Mouse (Mus musculus): Measurements from ENCODE around the gene Spaca7. TPM values are rescaled to one million over a fixed set of nuclear protein-coding genes. Genes with fewer than 3 reads are reported as not detected.
"Not testable (repeated sequence)": the region's sequence is repeated elsewhere in the genome, so short reads cannot be mapped to it uniquely, and the experiment has no call there.

The Spaca7 gene
- polyA plus RNA-seq, 1 experiment from 2014 or later: not detected

DNA sequence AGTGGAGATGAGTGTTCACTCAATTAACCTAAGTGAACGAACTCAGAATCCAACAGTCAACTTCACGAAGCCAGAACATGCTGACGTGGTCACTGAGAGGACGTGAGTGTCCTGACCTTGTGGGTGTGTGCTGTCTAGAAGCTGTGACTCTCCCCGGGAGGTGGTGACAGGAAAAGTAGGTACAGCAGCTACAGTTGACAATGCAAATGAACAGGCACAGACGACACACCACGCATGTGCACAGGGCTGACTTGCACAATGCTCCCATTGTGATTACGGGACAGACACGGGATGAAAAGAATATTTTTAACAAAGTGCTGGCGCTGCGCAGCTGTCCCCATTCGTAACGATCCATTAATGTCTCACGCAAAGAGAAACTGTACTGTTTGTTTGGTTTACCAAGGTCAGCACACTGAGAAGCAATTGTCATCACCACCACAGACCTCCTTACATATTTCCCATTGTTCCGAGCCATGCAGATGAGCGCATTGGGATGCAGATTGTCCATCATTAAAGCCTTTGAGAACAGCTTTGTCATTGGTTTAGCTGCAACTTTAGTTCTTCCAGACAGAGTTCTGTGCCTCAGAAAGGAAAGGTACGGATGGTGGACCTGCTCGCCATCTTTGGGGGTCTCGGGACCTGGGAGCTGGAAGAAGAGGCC, 6.6 kb downstream of the Spaca7 start:
- WGBS: 51% methylated on average over 19 of the region's 19 CpGs
- H3K4me1 ChIP-seq (ENCODE audit: control insufficient read depth, insufficient read depth, low read depth, low read length); H3K4me2 ChIP-seq (ENCODE audit: low read length); H3K9me3 ChIP-seq (ENCODE audit: control insufficient read depth, low read length); H3K9ac ChIP-seq (ENCODE audit: low read depth, low read length); H3K36me3 ChIP-seq (ENCODE audit: control insufficient read depth, insufficient read depth, low read length); H3K27me3 ChIP-seq (replicated peaks; ENCODE audit: control insufficient read depth, insufficient read depth, low read length); H3K4me3 ChIP-seq (ENCODE audit: low read length); H3K27ac ChIP-seq (ENCODE audit: low read depth, low read length); ATAC-seq: not testable (repeated sequence)

DNA sequence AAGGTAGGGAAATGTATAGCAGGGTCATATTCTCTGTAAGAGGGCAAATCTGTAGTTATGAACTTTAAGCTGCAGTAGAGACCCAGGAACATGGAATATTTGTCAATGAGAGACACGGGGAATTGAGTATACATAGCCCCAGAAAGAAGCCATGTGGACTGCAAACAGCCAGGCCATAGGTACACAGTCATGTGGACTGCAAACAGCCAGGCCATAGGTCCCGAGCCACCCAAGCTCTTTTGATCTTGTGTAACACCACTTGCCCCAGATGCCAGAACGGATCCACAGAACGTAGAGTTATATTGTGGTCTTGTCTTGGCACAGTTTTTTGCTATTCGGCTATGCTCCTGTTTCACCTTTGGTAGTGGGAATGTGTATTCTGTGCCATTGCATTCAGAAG, 11.0 kb downstream of the Spaca7 start:
- H3K9ac ChIP-seq (ENCODE audit: low read depth, low read length): no peak overlapping the region
- no peaks in the 10 kb centered on the region for H3K36me3 ChIP-seq (ENCODE audit: control insufficient read depth, insufficient read depth, low read length)
- WGBS: 91% methylated on average over 5 of the region's 5 CpGs
- H3K27me3 ChIP-seq (replicated peaks; ENCODE audit: control insufficient read depth, insufficient read depth, low read length): no peaks in the 10 kb centered on the region
- H3K9me3 ChIP-seq (ENCODE audit: control insufficient read depth, low read length): no peaks in the 10 kb centered on the region
- no peaks in the 10 kb centered on the region for H3K4me1 ChIP-seq (ENCODE audit: control insufficient read depth, insufficient read depth, low read depth, low read length)
- H3K27ac ChIP-seq (ENCODE audit: low read depth, low read length): no peak overlapping the region
- H3K4me2 ChIP-seq (ENCODE audit: low read length): no peak overlapping the region
- no peak for ATAC-seq
- H3K4me3 ChIP-seq (ENCODE audit: low read length): no peak overlapping the region

DNA sequence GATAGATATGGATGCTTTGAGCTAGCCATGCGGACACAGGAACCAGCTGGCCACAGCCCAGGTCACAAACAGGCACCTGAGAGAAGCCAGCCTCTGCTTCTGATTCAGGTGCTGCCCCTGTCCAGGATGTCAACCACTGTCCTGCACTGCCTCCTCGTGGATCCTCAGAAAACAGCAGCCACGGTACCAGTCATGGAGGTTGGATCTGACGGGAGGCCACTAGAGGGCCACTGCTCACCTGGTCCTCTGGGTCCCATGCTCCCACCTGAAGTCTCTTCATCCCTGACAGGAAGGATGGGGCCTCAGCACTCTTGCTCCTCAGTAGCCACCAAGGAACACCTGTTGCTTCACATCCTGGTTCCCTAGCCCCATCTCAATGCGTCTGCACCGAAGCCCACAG, 34.4 kb downstream of the Spaca7 start:
- H3K4me3 ChIP-seq (ENCODE audit: low read length): no peak overlapping the region
- H3K4me2 ChIP-seq (ENCODE audit: low read length): no peak overlapping the region
- peak; percentile 63; the same call in 1 of the 2 replicates for ATAC-seq
- no peaks in the 10 kb centered on the region for H3K9me3 ChIP-seq (ENCODE audit: control insufficient read depth, low read length)
- 26% methylated on average over 6 of the region's 6 CpGs for WGBS
- H3K27me3 ChIP-seq (replicated peaks; ENCODE audit: control insufficient read depth, insufficient read depth, low read length): no peaks in the 10 kb centered on the region; the same call in 1 of the 2 replicates
- no peak overlapping the region for H3K27ac ChIP-seq (ENCODE audit: low read depth, low read length)
- H3K9ac ChIP-seq (ENCODE audit: low read depth, low read length): no peak overlapping the region
- H3K4me1 ChIP-seq (ENCODE audit: control insufficient read depth, insufficient read depth, low read depth, low read length): no peaks in the 10 kb centered on the region
- H3K36me3 ChIP-seq (ENCODE audit: control insufficient read depth, insufficient read depth, low read length): no peaks in the 10 kb centered on the region

DNA sequence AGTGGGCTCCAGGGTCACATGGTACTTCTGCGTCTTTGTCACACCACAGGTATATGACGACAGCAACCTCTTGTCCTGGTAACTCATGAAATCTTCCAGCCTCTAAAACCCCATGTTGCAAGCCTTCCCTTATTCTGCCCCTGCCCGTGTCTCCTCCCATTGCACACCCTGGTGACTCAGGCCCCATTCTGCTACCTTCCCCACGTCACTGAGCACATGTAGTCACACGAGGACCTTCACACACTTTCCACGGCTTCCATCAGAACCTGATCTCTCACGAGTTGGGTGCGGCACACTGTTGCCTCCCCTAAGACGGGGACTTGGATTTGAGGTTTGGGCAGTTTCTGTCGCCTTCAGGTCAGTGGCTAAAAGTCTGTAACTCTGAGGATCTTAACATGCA, 36.0 kb downstream of the Spaca7 start:
- no peaks in the 10 kb centered on the region for H3K4me1 ChIP-seq (ENCODE audit: control insufficient read depth, insufficient read depth, low read depth, low read length)
- no peaks in the 10 kb centered on the region for H3K36me3 ChIP-seq (ENCODE audit: control insufficient read depth, insufficient read depth, low read length)
- H3K9ac ChIP-seq (ENCODE audit: low read depth, low read length): no peak overlapping the region
- no peaks in the 10 kb centered on the region for H3K9me3 ChIP-seq (ENCODE audit: control insufficient read depth, low read length)
- H3K4me2 ChIP-seq (ENCODE audit: low read length): no peak overlapping the region
- H3K27me3 ChIP-seq (replicated peaks; ENCODE audit: control insufficient read depth, insufficient read depth, low read length): no peaks in the 10 kb centered on the region; the same call in 1 of the 2 replicates
- ATAC-seq: no peak
- WGBS: 89% methylated on average over 10 of the region's 10 CpGs
- H3K27ac ChIP-seq (ENCODE audit: low read depth, low read length): no peak overlapping the region
- H3K4me3 ChIP-seq (ENCODE audit: low read length): no peak overlapping the region

DNA sequence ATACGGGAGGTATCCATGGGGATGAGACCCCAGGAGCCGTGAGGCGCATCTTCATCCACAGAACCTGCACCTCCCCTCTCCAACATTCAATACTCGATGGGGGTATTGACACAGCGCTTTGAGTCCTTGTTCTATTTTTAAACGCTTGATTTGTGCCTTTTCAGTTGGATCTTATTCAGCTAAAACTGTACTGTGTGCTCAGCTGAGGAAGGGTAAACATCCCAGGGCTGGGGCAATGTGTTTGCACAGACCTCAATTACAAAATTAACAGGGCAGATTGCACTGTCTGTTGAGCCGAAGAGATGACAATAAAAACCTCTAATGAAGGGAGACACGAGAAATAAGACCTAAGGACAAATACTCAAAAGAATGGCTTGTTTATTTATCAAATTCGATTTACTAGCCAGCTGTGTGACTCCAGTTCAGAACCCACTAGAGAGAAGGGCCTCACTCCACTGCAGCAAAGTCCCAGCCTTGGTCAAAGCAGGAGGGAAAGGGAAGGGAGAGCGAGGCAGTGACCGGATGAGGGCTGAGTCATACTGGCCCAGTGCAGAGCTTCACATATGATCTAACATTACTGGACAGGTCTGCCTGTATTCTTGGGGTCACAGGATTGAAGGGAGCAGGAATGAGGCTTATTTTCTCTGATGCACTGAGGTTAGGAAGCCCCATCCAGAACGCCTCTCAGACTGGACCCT, 37.1 kb downstream of the Spaca7 start:
- ATAC-seq: peak; percentile 63
- WGBS: 52% methylated on average over 12 of the region's 12 CpGs
- Histone ChIP-seq H3K27ac (ENCODE audit: low read depth, low read length) (no peak overlapping the region), H3K36me3 (ENCODE audit: control insufficient read depth, insufficient read depth, low read length) (no peaks in the 10 kb centered on the region), H3K4me2 (ENCODE audit: low read length) (no peak overlapping the region), H3K4me3 (ENCODE audit: low read length) (no peak overlapping the region), H3K9ac (ENCODE audit: low read depth, low read length) (no peak overlapping the region), H3K4me1 (ENCODE audit: control insufficient read depth, insufficient read depth, low read depth, low read length) (no peaks in the 10 kb centered on the region), H3K9me3 (ENCODE audit: control insufficient read depth, low read length) (no peaks in the 10 kb centered on the region), H3K27me3 (replicated peaks; ENCODE audit: control insufficient read depth, insufficient read depth, low read length) (no peaks in the 10 kb centered on the region; the same call in 1 of the 2 replicates)

DNA sequence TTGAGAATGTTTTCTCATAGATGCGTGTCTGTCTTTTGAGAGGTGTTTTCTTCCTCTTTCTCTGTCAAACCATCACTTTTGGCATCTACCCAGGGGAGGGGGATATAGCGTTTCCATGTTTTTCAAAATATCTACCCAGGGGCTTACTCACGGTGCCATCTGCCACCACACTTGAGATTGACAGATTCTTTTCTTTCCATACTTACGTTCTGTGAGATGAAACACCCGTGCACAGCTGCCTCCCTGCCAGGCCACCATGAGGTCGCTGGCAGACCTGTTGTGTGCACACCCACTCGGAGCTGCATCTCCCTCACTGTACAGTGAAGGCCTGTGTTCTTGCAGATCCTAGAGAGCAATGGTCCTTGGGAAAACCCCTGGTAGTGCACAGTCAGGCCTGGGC, 40.4 kb downstream of the Spaca7 start:
- 56% methylated on average over 7 of the region's 7 CpGs for WGBS

DNA sequence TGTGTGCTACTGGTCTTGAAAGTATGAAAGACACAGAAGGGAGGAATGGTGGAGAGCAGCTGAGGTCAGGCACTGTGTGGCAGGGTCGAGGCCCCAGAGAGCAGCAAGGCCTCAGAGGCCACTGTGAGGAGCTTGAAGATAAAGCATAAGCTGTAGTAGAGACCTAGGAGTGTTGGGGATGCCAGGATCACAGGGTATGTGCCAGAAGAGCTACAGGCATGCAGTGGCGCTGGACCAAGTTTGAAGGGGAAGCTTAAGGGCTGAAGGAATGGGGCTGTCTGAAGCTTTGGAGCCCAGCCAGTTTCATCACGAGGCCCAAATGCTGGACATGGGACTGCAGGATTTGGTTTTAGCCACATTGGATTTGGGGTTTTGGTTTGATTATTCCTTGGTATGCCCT, 44.5 kb downstream of the Spaca7 start:
- H3K9me3 ChIP-seq (ENCODE audit: control insufficient read depth, low read length); H3K4me3 ChIP-seq (ENCODE audit: low read length); H3K4me2 ChIP-seq (ENCODE audit: low read length); H3K27ac ChIP-seq (ENCODE audit: low read depth, low read length); H3K27me3 ChIP-seq (replicated peaks; ENCODE audit: control insufficient read depth, insufficient read depth, low read length); H3K4me1 ChIP-seq (ENCODE audit: control insufficient read depth, insufficient read depth, low read depth, low read length); H3K9ac ChIP-seq (ENCODE audit: low read depth, low read length); ATAC-seq: not testable (repeated sequence)
- 89% methylated on average over 3 of the region's 3 CpGs for WGBS
- peaks cover 18% of the 10 kb centered on the region for H3K36me3 ChIP-seq (ENCODE audit: control insufficient read depth, insufficient read depth, low read length)

More for the DNA sequence above, 40.4 kb downstream of the Spaca7 start:
- H3K27ac ChIP-seq (ENCODE audit: low read depth, low read length): no peak overlapping the region
- H3K9ac ChIP-seq (ENCODE audit: low read depth, low read length): no peak overlapping the region
- no peaks in the 10 kb centered on the region for H3K9me3 ChIP-seq (ENCODE audit: control insufficient read depth, low read length)
- no peak overlapping the region for H3K4me2 ChIP-seq (ENCODE audit: low read length)
- no peak for ATAC-seq
- H3K4me3 ChIP-seq (ENCODE audit: low read length): no peak overlapping the region
- no peaks in the 10 kb centered on the region for H3K4me1 ChIP-seq (ENCODE audit: control insufficient read depth, insufficient read depth, low read depth, low read length)
- H3K36me3 ChIP-seq (ENCODE audit: control insufficient read depth, insufficient read depth, low read length): no peaks in the 10 kb centered on the region
- no peaks in the 10 kb centered on the region; the same call in 1 of the 2 replicates for H3K27me3 ChIP-seq (replicated peaks; ENCODE audit: control insufficient read depth, insufficient read depth, low read length)

DNA sequence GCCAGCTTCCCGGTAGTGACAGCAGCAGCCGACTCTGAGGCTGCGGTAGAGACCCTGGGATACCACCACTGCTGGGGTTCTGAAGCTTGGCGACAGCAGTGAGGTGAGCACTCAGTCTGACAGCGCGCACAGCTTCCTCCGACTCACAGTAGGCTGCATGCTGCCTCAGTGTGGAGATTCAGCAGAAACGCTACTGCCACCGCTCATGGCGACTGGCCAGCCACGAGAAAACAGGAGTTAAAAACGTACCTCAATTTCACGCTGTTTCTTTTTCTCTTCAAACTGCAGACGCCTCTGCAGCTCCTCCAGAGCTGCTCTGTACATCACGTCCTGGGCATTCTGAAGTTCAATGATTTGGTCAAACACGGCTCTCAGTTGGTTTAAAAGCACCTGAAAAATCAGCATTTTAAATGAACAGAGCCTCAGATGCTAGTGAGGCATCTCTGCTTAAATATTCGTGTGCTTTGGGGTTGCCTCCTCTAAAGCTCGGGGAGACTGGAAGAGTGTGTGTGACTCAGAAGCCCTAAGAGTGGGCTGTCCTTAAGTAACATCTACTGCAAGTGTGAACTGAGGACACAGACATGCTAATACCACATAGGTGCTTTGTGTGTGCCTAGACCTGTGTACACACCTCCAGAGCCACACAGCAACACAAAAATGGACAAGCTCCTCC, 48.9 kb downstream of the Spaca7 start:
- Histone ChIP-seq H3K4me2 (ENCODE audit: low read length) (no peak overlapping the region), H3K36me3 (ENCODE audit: control insufficient read depth, insufficient read depth, low read length) (peaks cover 26% of the 10 kb centered on the region), H3K27ac (ENCODE audit: low read depth, low read length) (no peak overlapping the region), H3K27me3 (replicated peaks; ENCODE audit: control insufficient read depth, insufficient read depth, low read length) (no peaks in the 10 kb centered on the region), H3K9me3 (ENCODE audit: control insufficient read depth, low read length) (no peaks in the 10 kb centered on the region), H3K9ac (ENCODE audit: low read depth, low read length) (no peak overlapping the region), H3K4me3 (ENCODE audit: low read length) (no peak overlapping the region), H3K4me1 (ENCODE audit: control insufficient read depth, insufficient read depth, low read depth, low read length) (peaks cover 7% of the 10 kb centered on the region)
- 87% methylated on average over 18 of the region's 18 CpGs for WGBS
- ATAC-seq: no peak

DNA sequence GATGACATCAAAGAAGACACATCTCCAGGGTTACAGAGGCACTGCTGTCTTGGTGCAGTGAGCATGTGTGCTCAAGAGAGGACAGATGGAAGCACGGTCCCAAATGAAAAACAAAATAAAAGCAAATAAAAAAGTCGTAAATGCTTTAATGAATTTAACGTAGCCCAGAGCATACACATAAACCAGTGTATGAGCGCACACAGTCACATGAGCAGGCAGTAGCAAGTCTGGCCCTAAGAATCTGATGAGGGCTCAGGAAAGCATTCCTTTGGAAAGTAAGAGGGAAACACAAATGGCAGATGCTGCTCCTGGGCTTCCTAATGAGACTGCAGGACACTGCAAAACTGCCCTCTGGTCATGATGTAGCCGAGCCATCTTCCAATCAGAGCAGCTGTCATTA, 53.1 kb downstream of the Spaca7 start:
- no peaks in the 10 kb centered on the region for H3K27me3 ChIP-seq (replicated peaks; ENCODE audit: control insufficient read depth, insufficient read depth, low read length)
- H3K27ac ChIP-seq (ENCODE audit: low read depth, low read length): no peak overlapping the region
- no peak overlapping the region for H3K9ac ChIP-seq (ENCODE audit: low read depth, low read length)
- no peaks in the 10 kb centered on the region for H3K9me3 ChIP-seq (ENCODE audit: control insufficient read depth, low read length)
- no peak overlapping the region for H3K4me2 ChIP-seq (ENCODE audit: low read length)
- peaks cover 7% of the 10 kb centered on the region for H3K4me1 ChIP-seq (ENCODE audit: control insufficient read depth, insufficient read depth, low read depth, low read length)
- ATAC-seq: no peak
- WGBS: 62% methylated on average over 5 of the region's 5 CpGs
- H3K4me3 ChIP-seq (ENCODE audit: low read length): no peak overlapping the region
- peaks cover 29% of the 10 kb centered on the region for H3K36me3 ChIP-seq (ENCODE audit: control insufficient read depth, insufficient read depth, low read length)
